Mouse (Mus musculus) ES-E14 (cell line): ENCODE data around the gene Slc4a4.

Experiments
- CHD2 ChIP-seq: IDR thresholded peaks from 2 replicates; pipeline ENCODE4 v1.6.1; 2014; ENCODE audit warnings: mild to moderate bottlenecking, low read depth, low read length, inconsistent platforms
- HCFC1 ChIP-seq: IDR thresholded peaks from 2 replicates; pipeline ENCODE4 v1.6.1; 2012; ENCODE audit warnings: low read length, inconsistent platforms, borderline replicate concordance; ENCODE audit not compliant: insufficient read depth
- MAFK ChIP-seq: IDR thresholded peaks from 2 replicates; pipeline ENCODE4 v1.6.1; 2014; ENCODE audit warnings: mild to moderate bottlenecking, low read depth, low read length, inconsistent platforms; ENCODE audit not compliant: insufficient read depth
- ZC3H11A ChIP-seq: IDR thresholded peaks from 2 replicates; pipeline ENCODE4 v1.6.1; 2012; ENCODE audit warnings: low read depth, mild to moderate bottlenecking, inconsistent platforms, low read length, borderline replicate concordance
- ZNF384 ChIP-seq: IDR thresholded peaks from 2 replicates; pipeline ENCODE4 v1.6.1; 2012; ENCODE audit warnings: low read depth, low read length, inconsistent platforms

DNA sequence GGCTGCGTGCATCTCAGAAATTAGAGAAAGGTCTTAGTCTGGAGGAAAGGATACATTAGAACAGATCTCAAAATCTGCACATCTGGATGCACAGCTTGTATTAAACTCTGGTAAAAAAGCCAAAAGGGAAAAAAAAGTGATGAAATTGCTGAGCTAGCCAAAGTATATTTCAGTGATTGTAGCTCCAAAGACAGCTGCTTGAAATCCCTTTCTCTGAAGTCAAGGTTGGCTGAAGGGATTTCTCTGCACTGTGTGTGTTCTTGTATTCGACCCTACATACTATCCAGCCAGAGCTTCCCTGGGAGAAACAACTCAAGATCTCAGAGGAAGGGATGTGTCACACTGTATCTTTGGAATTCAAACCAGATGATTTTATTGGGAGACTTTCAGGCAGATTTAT, 223.2 kb downstream of the Slc4a4 start:
- TF ChIP-seq HCFC1 (no peak), ZC3H11A (no peak), MAFK (no peak), CHD2 (no peak), ZNF384 (no peak)
